Mouse (Mus musculus) lung, embryonic 16.5 days (tissue): ENCODE results near the gene Hbb-bh2. TPM values are rescaled to one million over a fixed set of nuclear protein-coding genes. Genes with fewer than 3 reads are reported as not detected.
"Not testable (repeated sequence)": the region's sequence is repeated elsewhere in the genome, so short reads cannot be mapped to it uniquely, and the experiment has no call there.

Source experiments
- ATAC-seq: fragments of 200-750 bp; cut with Nextera tagmentation; 2 replicates; pipeline ENCODE4 v1.8.0; 2017; ENCODE audit warnings: low read depth, mild to moderate bottlenecking, moderate library complexity
- H3K27ac ChIP-seq: fragments of 300-500 bp; sonication (generic); 2 replicates; pipeline ENCODE4 v1.5.1; 2014; ENCODE audit warnings: mild to moderate bottlenecking, control low read depth, low read length
- H3K27me3 ChIP-seq: fragments of 300-500 bp; sonication (generic); 2 replicates; pipeline ENCODE4 v1.6.1; 2014; ENCODE audit warnings: low read depth, low read length, mixed read lengths; ENCODE audit not compliant: control insufficient read depth, insufficient read depth
- H3K36me3 ChIP-seq: fragments of 300-500 bp; sonication (generic); 2 replicates; pipeline ENCODE4 v1.6.1; 2014; ENCODE audit warnings: low read length; ENCODE audit not compliant: control insufficient read depth, insufficient read depth
- H3K4me1 ChIP-seq: fragments of 300-500 bp; sonication (generic); replicated peaks from 2 replicates; pipeline ENCODE4 v1.6.1; 2014; ENCODE audit warnings: low read length, mixed read lengths; ENCODE audit not compliant: control insufficient read depth, insufficient read depth
- H3K4me2 ChIP-seq: fragments of 300-500 bp; sonication (generic); 2 replicates; pipeline ENCODE4 v1.6.1; 2014; ENCODE audit warnings: low read depth, low read length, control low read depth
- H3K4me3 ChIP-seq: fragments of 300-500 bp; sonication (generic); 2 replicates; pipeline ENCODE4 v1.5.1; 2014; ENCODE audit warnings: mild to moderate bottlenecking, low read length, control low read depth
- H3K9ac ChIP-seq: fragments of 300-500 bp; sonication (generic); 2 replicates; pipeline ENCODE4 v1.6.1; 2014; ENCODE audit warnings: low read length, control low read depth
- H3K9me3 ChIP-seq: fragments of 300-500 bp; sonication (generic); 2 replicates; pipeline ENCODE4 v1.6.1; 2016; ENCODE audit warnings: low read length; ENCODE audit not compliant: control insufficient read depth
- WGBS: fragments of 180-500 bp; shearing (Covaris S2); extraction: QIAGEN DNeasy Blood & Tissue Kit; methylation state at CpG from one replicate; pipeline ENCODE4 v1.1.7; 2014; 5-methylcytosine and 5-hydroxymethylcytosine counted together
- polyA plus RNA-seq: library from polyadenylated mRNA; unstranded; fragments of >200 nt; fragmentation: Nextera tagmentation; extraction: Ambion mirVana; gene quantifications from 2 replicates; pipeline ENCODE4 v1.2.1, GENCODE M21; 2015

The Hbb-bh2 gene
- polyA plus RNA-seq, 1 experiment from 2014 or later: not detected

DNA sequence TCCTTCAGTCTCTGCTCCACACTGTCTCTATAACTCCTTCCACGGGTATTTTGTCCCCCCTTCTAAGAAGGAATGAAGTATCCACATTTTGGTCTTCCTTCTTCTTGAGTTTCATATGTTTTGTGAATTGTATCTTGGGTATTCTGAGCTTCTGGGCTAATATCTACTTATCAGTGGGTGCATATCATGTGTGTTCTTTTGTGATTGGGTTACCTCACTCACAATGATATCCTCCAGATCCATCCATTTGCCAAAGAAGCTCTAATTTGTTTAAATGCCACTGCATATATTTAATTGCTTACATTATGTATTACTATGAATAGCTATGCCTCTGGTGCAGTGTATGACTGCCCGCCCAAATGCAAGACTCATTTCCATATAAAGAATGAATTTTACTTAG lies 32.2 kb downstream of the Hbb-bh2 start:
- not testable (repeated sequence) for H3K27me3 ChIP-seq, H3K9ac ChIP-seq, H3K4me1 ChIP-seq, H3K4me2 ChIP-seq, ATAC-seq, H3K27ac ChIP-seq, H3K9me3 ChIP-seq, H3K4me3 ChIP-seq, H3K36me3 ChIP-seq
- 44% methylated on average over 2 of the region's 2 CpGs for WGBS

DNA sequence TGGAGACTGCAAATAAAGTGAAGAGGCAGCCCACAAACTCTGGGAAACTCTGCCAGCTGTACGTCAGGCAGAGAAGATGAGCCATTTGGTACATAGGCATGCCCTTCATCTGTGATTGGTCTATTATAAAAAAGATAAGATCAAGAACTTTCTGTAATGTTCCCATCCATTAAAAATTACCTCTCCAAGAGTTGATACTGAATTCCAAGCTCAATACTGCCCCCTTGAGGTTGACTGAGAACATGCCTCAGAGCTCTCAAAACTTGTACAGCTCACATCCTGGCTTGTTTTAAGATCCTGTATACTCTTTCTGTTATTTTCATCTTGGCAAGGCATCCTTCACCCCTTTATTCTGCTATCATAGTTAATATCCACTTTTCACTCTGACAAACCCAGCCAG lies 33.5 kb downstream of the Hbb-bh2 start:
- 50% methylated on average over 1 of the region's 1 CpGs for WGBS
- Histone ChIP-seq H3K9me3 (no peaks in the 10 kb centered on the region), H3K36me3 (no peaks in the 10 kb centered on the region), H3K27ac (no peak overlapping the region), H3K4me1 (no peaks in the 10 kb centered on the region), H3K4me2 (no peak overlapping the region), H3K4me3 (no peak overlapping the region), H3K27me3 (no peaks in the 10 kb centered on the region), H3K9ac (no peak overlapping the region)
- no peak for ATAC-seq

DNA sequence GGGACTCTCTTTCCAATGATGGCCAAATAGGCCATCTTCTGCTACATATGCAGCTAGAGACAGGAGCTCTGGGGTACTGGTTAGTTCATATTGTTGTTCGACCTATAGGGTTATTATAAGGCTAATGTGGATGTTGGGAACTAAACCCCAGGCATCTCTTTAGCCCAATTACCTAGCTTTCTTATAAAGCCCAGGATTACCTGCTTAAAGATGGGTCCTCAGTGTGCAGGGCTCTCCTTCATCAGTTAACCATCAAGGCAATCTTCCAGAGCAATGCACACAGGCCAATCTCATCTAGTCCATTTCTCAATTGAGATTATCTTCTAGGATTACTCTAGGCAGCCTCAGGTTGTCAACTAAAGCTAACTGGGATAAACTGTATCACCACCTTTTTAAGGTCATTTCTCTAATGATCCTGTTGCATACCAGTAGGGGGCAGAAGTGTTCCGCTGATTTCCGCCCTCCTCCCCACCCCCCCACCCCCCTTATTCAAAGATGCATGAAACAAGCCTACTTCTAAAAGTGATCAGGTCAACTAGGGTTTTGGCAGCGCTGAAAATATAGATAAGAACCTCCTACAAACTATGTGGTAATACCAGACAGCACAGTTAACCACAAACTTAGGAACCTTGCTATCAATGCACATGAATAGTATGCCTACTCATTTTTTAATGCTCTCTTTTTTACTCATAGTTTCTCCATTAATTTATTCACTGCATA lies 47.5 kb downstream of the Hbb-bh2 start:
- H3K4me2 ChIP-seq: no peak overlapping the region
- H3K9me3 ChIP-seq: peaks cover 2% of the 10 kb centered on the region; the same call in 1 of the 2 replicates
- H3K27ac ChIP-seq: no peak overlapping the region
- no peak overlapping the region for H3K4me3 ChIP-seq
- no peaks in the 10 kb centered on the region for H3K36me3 ChIP-seq
- H3K27me3 ChIP-seq: no peaks in the 10 kb centered on the region
- no peaks in the 10 kb centered on the region for H3K4me1 ChIP-seq
- 24% methylated on average over 4 of the region's 4 CpGs for WGBS
- ATAC-seq: no peak
- H3K9ac ChIP-seq: no peak overlapping the region

DNA sequence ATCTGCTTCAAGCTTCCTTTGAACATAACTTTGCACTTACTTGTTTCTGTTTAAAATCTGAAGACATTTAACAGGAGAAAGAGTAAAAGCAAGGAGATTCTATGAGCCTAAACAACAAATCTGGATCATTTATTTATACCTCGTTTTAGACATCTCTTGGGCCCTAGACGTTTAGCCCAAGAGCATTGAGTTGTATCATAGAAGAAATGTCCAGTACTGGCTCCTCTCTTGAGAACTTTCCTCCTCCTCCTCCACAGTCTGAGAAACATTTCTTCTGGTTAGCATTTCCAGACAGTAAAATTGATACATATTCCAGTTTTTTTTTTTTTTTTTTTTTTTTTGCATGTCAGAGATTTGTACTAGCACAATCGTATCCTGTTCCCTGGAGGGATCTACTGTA lies 48.6 kb downstream of the Hbb-bh2 start, which contains the start of gene Olfr67:
TSS of gene Olfr67 (minus strand) at position 101 of the 400 bp plus-strand sequence.
- Histone ChIP-seq H3K4me3 (no peak within 1 kb of the TSS), H3K4me2 (no peak within 1 kb of the TSS), H3K27me3 (no peaks in the 10 kb centered on the region), H3K9ac (no peak within 1 kb of the TSS), H3K36me3 (no peaks in the 10 kb centered on the region), H3K4me1 (no peaks in the 10 kb centered on the region), H3K27ac (no peak within 1 kb of the TSS), H3K9me3 (peaks cover 2% of the 10 kb centered on the region; the same call in 1 of the 2 replicates)
- WGBS: 65% methylated on average over 3 of the region's 3 CpGs
- no peak for ATAC-seq

Other genes starting within 250 kb of the Hbb-bh2 start
- not detected in 2 replicates for gene Olfr619, start 239.9 kb downstream of the Hbb-bh2 start, polyA plus RNA-seq
- not detected in 2 replicates for gene Olfr620, start 228.0 kb downstream of the Hbb-bh2 start, polyA plus RNA-seq
- gene Olfr622, start 197.8 kb downstream of the Hbb-bh2 start, polyA plus RNA-seq: not detected in 2 replicates
- not detected in 2 replicates for gene Olfr623, start 176.8 kb downstream of the Hbb-bh2 start, polyA plus RNA-seq
- 0.05 TPM in 1 of 2 replicates, not detected in the other for gene Olfr624, start 169.3 kb downstream of the Hbb-bh2 start, polyA plus RNA-seq
- gene Olfr625-ps1, start 157.8 kb downstream of the Hbb-bh2 start, polyA plus RNA-seq: not detected in 2 replicates
- gene Olfr243, start 125.8 kb downstream of the Hbb-bh2 start, polyA plus RNA-seq: not detected in 2 replicates
- gene Olfr628, start 110.1 kb downstream of the Hbb-bh2 start, polyA plus RNA-seq: not detected in 2 replicates
- not detected in 2 replicates for gene Olfr629, start 95.6 kb downstream of the Hbb-bh2 start, polyA plus RNA-seq
- gene Olfr630, start 83.2 kb downstream of the Hbb-bh2 start, polyA plus RNA-seq: not detected in 2 replicates
- not detected in 2 replicates for gene Olfr69, start 68.9 kb downstream of the Hbb-bh2 start, polyA plus RNA-seq
- gene Olfr68, start 60.8 kb downstream of the Hbb-bh2 start, polyA plus RNA-seq: not detected in 2 replicates
- gene Olfr67, start 48.7 kb downstream of the Hbb-bh2 start, polyA plus RNA-seq: not detected in 2 replicates
- 4,593 and 5,475 TPM in 2 replicates for gene Hbb-bt, start 26.5 kb downstream of the Hbb-bh2 start, polyA plus RNA-seq
- 15,216 and 18,375 TPM in 2 replicates for gene Hbb-bs, start 12.4 kb downstream of the Hbb-bh2 start, polyA plus RNA-seq
- gene Hbb-bh1, start 2.6 kb upstream of the Hbb-bh2 start, polyA plus RNA-seq: 2.2 and 2.4 TPM in 2 replicates
- gene Hbb-y, start 12.7 kb upstream of the Hbb-bh2 start, polyA plus RNA-seq: 176 and 183 TPM in 2 replicates
- gene Olfr66, start 45.7 kb upstream of the Hbb-bh2 start, polyA plus RNA-seq: not detected in 2 replicates
- gene Olfr64, start 54.0 kb upstream of the Hbb-bh2 start, polyA plus RNA-seq: not detected in 2 replicates
- not detected in 2 replicates for gene Olfr65, start 63.0 kb upstream of the Hbb-bh2 start, polyA plus RNA-seq
- gene Olfr631, start 88.3 kb upstream of the Hbb-bh2 start, polyA plus RNA-seq: not detected in 2 replicates
- gene Olfr632, start 93.8 kb upstream of the Hbb-bh2 start, polyA plus RNA-seq: not detected in 2 replicates
- not detected in 2 replicates for gene Olfr633, start 103.9 kb upstream of the Hbb-bh2 start, polyA plus RNA-seq
- not detected in 2 replicates for gene Olfr635, start 130.6 kb upstream of the Hbb-bh2 start, polyA plus RNA-seq
- gene Olfr638, start 158.2 kb upstream of the Hbb-bh2 start, polyA plus RNA-seq: not detected in 2 replicates
- gene Olfr639, start 176.8 kb upstream of the Hbb-bh2 start, polyA plus RNA-seq: not detected in 2 replicates
- not detected in 2 replicates for gene Olfr640, start 185.1 kb upstream of the Hbb-bh2 start, polyA plus RNA-seq
- gene Olfr641, start 194.9 kb upstream of the Hbb-bh2 start, polyA plus RNA-seq: not detected in 2 replicates
- gene Olfr642, start 212.1 kb upstream of the Hbb-bh2 start, polyA plus RNA-seq: not detected in 2 replicates
- not detected in 2 replicates for gene 4930516K23Rik, start 220.9 kb upstream of the Hbb-bh2 start, polyA plus RNA-seq
- gene Olfr644, start 231.3 kb upstream of the Hbb-bh2 start, polyA plus RNA-seq: not detected in 2 replicates
- not detected in 2 replicates for gene Olfr645, start 244.9 kb upstream of the Hbb-bh2 start, polyA plus RNA-seq